Mouse (Mus musculus): ENCODE data around the gene Vars2.

Vars2 gene

DNA sequence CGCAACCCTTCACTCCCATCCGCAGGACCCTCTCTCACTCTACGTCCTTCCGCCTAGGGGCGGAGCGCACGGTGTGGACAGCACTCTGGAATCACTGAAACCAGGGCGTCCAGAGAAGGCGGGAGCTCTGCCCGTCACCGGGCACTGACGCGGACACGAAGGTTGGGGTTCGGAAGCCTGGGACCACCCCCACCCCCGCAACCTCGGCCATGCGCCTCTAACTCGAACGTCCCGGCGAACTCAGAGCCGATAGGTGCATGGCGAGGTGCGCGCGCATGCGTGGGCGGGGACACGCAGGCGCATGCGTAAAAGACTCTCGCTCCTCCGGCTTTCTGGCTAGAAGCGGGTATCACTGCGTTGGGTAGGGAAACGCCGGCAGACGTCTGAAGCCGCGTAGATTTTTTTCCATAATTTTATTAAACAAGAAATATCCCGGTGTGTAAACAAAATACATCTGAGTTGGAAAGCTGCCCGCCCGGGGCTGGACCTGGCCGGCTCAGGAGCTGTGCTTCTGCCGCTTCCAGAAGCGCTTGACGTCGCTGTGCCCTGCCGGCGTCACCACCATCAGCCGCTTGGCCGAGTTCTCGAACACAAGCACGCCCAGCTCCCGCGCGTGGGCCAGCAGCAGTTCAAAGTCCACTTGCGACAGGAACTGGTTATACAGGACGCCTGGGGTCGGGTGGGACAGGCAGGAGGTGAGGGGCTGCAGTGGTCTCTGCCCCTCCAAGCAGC, at the start of gene Vars2:
TSS of gene Vars2 (minus strand) at position 259 of the 732 bp plus-strand sequence.
- DNase-seq = peak; percentile 99

DNA sequence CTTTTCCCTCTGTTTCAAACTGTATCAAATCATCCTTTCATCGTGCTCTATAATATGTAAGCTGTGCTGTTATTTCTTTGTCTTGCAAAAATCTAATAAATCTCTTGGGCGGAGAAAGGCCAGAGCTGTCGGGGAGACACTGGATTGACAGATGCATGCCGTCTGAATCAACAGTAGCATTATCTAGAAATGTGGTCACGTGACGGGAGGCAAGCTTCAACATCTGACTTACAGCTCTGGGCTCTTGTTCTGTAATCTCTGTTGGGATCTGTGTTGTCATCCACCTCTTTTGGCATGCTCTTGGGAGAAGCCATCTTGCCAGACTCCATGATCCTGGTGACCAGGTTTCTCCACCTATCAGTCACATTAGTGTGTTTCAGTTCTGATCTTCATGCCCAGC, 49.7 kb upstream of the Vars2 start:
- DNase-seq = no peak

DNA sequence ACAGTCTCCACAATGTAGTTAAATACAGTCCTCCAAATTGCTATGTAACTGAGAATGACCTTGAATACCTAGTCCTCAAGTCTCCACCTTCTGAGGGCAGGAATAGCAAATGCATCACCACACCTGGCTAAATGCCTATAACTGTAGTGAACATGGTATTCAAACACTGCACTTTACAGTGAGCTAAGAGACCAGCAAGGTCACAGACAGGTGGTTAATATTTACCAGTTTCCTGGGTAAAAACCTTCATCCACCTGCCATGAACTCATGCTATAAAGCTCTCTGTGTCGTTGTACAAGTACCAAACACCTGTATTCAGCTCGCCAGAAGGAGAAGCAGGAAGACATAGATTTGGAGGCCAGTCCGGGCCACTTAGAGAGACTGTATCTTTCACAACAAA, 48.7 kb upstream of the Vars2 start:
- DNase-seq = no peak

DNA sequence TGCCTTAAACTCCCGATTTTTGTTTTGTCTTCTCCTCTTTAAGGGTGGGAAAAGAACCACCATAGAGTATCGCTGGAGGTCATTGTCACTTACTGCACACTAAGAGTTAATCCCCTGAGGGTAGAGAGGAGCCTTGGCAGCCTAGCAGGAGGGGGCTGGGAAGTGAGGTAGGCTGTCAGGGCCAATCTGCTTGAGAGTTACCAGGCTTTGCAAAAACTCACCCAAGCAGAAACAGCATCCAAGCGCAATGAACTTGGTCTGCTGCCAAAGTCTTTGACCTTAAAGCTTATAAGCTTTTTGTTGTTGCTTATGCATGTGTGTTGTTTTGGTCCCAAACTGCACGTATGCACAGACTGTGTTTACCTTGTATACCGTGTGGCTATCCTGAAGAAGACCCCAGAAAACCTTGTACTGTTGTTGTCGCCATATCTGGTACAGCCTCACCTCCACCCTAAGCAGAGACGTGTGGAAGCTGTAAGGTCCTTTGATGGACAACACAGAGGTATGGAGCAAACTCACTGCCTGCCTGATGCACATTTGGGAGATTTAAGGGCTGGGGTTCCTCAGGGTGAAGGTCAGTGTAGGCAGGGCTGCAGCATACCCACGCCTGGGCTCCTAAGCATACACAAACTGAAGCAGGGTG, 43.4 kb upstream of the Vars2 start:
- DNase-seq = no peak

DNA sequence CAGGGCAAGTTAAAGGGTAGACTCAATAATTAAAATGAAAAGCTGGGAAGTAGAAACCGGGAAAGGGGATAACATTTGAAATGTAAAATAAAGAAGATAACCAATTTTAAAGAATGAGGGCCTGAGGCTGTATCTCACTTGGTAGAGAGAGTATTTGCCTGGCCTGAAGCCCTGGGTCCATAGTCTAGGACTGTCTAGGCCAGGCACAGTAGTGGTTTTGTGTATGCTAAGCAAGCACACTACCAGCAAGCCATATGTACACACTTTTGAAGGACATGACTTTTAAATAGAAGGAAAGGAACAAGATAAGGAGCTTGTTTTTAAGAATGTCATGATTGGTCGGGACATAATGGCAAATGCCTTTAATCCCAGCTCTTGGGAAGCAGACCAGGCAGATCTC, 41.2 kb upstream of the Vars2 start:
- DNase-seq = no peak

DNA sequence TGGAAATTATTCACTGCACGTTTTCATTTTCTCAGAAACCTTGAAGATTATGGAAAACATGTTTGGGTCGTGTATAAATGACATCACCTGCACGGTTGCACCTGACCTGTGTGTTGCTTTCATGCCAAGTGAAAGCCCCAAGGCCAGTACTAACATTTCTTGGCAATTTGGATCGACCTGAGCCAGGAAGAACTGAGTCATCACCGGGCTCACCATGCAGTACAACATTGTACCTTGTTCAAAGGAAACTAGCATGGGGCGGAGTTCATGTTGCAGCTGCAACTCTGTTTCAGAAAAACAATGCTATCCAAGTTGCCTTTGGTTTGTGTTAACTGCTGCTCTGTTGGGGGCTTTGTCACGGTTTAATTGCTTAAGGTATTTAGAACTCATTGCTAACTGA, 40.5 kb upstream of the Vars2 start:
- no peak for DNase-seq

DNA sequence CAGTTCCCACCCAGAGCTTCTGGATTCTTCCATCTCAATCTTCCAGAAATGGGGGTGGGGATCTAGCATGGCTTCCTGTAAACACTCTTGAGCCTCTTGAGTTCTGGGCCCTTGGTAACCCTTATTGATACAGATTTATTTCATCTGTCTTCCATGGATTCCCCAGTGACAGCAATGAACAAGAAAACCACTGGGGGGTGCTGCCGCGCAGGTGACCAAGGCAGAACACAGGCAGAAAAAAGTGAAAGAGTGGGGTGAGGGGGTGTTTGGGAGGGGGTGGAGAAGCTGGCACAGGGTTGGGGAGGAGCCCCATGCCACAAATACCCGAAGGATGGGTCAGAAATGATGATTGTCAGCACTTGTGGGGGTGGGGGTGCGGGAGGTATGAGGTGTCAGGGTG, 38.4 kb upstream of the Vars2 start:
- peak; percentile 30 to 33 for DNase-seq

DNA sequence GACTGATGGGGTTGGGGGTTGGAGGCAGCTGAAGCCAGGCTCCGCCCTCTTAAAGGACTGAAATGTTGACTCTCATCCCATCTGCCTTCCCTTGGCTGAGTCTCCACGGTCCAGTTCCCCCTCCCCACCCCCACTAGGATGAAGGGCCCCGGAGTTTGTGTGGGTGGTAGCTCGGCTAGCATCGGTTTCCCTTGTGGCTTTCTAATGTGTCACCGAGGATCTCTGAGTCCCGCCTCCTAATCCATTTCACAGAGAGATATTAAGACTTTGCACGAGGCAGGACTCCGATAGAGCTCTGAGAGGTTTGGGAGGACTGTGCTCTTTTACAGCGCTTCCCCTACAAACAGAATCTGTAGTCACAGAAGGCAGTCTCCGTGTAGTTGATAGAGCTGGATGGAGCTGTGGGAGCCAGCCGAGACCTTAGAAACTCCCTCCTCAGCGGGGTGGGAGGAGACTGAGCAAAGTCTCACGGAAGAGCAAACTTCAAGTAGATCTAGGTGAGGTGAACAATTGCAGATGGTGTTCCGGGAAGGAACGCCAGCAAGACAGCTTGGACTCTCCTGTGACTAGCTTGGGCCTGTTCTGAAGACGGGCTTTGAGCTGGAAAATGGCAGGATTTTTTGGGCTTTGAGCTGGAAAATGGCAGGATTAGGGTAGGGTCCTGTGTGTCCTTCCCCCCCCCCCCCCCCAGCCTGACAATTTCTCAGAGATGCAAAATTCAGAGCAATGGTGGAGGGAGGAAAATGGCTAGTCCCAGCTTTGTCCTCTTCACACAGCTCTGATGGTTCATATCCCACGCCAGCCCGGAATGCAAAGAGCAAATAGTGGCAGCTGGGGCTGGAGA, 37.5 kb upstream of the Vars2 start, which contains the start of gene Ddr1:
TSS of gene Ddr1 (minus strand) at position 1 of the 844 bp plus-strand sequence.
- peak in 1 of 2 experiments; percentile 17 for DNase-seq

DNA sequence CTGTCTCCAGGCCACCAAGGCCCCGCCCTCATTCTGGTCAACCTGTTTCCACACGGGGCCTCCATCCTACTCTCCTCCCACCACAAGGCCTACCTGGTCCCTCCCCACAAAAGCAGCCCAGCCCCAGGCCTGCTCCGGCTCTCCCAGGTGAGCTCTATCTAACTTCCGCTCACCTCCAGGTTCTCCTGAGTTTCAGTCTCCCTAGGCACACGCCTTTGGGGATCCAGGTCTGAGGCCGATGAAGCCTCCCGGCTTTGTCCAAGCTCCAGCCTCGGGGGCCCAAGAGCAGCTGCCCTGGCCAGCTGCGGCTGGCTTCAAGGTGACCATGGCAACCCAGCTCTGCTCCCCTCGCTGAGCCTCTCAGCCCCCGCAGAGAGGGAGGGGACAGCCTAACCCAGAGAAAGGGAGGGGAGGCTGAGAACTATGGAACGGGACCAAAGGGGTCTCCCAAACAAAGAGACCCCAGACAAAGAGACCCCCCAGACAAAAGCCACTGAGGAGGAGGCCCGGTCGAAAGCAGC, 36.4 kb upstream of the Vars2 start:
- no peak for DNase-seq

DNA sequence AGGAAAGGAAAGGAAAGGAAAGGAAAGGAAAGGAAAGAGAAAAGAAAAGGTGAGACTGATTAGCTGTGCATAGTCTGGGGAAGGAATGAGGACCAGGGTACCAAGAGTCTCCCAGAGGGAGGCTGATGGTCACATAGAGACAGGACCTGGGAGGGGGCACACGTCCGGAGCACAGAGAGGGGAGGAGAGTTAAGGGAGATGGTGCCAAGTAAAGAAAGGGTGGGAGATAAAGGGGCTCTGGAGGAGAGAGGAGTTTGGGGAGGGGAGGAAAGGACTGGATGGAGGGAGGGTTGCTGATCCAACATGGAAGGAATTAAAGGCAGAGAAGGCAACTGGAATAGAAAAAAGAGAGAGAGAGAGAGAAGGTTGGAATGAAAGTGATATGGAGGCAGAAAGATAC, 35.7 kb upstream of the Vars2 start:
- no peak for DNase-seq

DNA sequence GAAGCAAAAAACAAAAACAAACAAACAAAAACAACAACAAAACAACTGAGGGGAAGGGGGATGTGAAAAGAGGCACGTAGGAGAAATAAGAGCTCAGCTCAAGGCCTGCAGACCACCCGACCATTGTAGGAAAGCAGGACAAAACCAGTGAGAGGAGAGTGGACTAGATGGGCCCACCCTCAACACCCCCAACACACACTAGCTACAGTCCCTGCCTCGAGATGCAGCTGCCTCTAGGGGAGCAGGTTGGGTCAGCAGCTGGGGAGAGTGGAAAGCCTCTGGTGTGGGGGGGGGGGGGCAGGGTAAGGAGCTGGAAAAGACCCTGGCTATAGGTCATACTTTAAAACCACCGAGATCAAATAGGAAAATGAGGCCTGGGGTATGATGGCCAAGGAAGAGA, 35.2 kb upstream of the Vars2 start:
- no peak for DNase-seq

DNA sequence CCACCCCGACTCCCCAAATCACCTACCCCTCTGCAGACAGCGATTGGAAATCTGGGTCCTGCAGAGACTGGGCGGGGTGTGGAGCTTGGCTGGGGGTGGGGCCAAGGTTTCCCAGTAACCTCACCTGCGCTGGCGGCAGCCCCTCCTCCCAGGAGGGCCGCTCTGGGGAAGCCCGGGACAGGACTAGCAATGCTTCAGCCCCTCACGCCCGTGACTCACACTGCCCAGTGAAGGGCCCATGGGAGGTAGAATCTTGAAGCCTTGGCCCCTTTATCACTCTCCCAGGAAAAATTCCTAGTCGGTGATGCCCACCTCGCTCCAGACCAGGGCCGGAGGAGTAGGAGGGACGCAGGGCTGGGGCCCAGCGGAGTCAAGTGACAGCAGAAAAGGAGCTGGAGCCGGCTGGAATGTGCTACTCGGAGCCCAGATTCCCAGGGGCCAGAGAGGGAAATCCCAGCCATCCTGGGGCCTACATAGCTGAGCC, 34.6 kb upstream of the Vars2 start:
- DNase-seq = no peak

DNA sequence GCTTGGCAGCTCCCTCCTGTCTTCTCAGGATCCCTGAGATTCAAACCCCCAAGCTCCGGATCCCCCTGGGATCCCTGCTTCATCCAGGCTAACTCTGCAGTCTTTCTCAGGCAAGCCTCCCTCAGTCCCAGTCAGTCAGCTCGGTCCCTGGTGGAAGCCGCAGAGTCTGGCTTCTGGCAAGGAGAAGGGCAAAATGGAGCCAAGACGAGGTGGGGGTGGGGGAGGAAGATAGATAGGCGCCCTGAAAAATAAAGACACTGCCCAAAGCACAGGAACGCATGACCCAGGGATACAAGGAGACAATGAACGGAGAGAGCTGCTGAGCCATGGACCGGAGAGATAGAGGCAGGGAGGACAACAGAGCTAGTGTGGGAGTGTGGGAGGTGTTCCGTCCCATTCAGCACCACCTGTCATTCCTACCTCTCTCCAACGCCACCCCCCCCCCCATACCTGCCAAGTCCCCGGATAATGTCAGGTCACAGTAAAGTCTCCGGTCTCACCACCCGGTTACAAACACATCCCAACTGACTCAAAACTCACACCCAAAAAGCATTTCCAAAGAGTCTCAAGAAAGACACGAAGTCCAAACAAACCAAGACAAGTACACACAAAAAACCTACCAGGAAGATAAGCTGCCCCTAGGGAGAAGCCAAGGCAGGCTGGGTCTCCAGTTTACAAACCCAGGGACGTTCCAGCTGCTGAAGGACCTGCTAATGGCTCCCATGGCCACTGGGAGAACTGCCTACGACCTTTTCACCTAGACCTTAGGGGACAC, 34.0 kb upstream of the Vars2 start:
- DNase-seq = no peak

DNA sequence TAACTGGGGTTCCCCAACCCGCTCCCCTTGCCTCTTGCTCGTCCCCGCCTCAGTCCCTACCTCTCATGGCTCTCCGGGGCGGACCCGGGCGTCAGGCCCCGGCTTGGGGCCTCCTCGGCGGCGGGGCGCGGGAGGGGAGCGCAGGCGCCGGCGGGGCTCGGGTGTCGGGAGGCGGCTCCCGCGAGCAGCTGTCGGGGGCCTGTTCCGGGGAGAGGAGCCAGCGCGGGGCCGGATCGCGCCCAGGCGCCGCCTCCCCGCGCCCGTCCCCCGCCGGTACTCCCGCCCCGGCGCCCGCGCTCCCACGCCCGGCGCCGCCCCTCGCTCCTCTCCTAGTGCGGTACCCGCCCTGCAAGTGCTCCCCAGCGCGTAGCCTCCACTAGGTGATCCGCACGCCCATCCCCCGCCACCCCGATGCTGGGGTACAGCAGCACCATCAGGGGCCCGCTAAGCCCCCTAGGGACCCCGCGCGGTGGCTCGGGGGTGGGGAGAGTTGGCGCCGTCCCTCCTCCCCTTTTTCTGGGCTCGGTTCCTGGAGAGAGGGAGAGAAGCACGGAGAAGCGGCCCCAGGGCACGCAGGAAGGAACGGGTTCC, 33.1 kb upstream of the Vars2 start:
- DNase-seq = no peak

DNA sequence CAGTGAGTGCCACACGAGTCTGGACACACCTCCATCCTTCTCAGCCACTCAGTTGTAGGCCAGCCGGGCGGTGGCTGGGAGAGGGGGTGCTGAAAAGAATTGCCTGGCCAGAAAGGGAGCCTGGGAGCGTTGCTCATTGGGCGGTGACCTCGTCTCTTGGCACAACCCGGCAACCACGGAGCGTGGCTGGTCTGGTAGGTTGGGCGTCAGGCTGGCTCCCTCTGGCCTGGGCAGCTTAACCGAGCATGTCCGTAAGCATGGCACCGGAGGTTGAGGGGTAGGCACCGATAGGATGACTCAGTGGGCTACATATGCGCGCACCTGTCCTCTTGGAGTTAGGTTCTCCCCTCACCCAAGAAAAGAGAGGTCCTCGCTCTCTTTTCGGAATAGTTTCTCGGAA, 32.5 kb upstream of the Vars2 start:
- DNase-seq = no peak

DNA sequence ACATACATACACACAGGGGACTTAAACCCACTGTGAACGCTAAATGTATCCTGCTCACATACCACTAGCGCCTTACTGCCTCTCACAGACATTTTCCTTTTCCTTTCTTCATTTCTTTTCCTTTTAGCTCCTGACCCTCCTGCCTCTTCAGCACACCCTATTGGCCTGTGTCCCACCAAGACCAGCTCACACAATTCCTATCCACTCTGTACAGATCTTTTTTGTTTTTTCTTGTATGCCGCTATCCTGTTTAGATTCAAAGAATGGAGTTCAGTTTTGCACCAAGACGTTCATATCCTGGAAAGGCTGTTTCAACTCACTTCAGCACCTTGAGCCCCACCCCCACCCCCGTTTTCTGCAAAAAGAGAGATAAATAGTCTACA, 31.1 kb upstream of the Vars2 start:
- DNase-seq = no peak

DNA sequence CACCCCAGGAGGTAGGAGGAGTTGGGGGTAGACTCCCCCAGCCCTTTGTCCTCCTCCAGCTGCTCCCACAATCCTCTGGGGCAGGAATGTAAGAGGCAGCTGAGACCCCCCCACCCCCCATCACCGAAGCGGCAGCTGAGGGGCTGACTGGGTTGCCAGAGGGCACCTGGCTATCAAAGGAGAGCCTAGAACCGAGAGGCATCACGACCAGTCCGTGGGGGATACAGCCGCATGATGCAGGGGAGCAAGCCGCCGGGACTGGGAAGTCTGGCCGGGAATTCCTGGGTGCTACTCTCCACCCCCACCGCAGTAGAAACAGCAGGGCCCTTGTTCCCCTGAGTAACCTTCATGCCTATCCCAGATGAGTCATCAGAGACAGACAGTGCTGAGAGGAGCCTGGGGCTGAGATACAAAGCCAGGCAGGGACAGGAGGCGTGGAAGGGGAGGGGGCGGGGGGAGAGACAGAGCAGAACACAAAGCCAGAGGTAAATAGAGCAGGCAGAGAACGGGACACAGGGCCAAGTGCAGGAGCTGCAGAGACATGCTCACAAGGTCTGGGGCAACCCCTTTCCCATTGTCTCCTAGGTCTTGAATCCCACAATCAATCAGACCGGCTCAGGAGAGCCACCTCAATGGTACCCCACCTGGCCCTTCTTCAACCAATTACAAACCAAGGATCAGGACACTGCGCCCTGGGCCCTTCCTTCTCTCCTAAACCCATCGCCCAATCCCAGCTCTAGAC, 30.5 kb upstream of the Vars2 start:
- no peak for DNase-seq

DNA sequence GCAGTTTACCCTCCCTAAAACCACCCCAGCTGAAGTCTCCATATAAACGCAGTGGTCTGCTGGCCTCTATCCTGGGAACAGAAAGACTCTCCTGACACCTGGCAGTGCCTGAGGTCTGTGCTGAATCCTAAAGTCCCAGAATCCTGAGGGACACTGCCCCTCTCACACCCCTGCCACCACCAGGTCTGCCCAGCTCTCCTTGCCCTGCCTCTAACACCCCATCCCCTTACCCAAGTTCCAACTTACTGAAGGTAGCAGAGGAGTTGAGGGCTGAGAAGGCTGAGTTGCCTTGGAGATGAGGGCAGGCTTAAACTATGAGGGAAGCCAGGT, 30.0 kb upstream of the Vars2 start:
- DNase-seq = no peak

DNA sequence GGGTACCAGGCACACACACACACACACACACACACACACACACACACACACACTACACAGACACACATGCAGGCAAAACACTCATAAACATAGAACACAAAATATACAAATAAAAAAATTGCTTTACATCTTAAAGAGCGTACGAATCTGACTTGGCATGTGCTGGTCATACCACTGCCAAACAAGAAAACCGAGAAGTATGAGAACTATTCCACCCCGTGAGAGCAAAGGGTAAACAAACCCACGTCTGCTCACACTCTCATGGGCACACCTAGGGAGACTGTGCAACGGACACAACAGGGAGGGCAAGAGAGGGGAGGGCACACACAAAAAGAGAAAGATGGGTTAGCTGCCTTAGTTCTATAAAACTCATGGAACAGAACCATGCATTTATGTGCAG, 29.3 kb upstream of the Vars2 start:
- DNase-seq = no peak

DNA sequence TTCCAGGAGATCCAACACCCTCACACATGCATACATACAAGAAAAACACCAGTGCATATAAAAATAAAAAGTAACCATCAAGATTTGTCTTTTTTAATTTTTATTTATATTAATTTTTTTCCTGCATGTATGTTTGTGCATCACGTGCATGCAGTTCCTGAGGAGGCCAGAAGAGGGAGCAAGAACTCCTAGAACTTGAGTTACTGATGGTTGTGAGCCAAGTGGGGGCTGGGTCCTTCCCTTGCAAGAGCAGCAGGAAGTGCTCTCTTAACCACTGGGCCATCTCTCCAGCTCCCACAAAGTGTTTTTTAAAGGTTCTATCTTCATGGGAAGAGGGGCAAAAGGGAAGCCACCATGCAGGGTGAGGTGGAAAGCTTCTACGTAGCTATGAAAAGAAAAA, 27.9 kb upstream of the Vars2 start:
- DNase-seq = peak; percentile 27 to 35

DNA sequence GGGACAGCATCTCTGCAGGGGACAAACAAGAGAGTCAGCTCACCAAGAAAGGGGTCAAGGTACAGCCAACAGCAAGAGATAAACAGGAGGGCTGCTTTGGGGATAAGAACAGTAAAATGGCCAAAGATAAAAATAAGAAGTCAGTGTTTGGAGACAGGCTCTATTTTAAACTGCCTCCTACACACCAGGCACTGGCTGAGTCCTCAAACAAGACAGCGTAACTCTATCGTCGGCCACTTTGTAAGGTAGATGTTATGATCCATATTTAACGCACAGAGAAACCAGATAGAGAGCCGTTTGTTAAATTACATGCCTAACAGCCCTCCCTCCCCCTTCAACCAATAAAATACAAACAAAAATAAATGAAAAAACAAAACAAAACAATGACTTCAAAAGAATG, 26.5 kb upstream of the Vars2 start:
- no peak for DNase-seq

DNA sequence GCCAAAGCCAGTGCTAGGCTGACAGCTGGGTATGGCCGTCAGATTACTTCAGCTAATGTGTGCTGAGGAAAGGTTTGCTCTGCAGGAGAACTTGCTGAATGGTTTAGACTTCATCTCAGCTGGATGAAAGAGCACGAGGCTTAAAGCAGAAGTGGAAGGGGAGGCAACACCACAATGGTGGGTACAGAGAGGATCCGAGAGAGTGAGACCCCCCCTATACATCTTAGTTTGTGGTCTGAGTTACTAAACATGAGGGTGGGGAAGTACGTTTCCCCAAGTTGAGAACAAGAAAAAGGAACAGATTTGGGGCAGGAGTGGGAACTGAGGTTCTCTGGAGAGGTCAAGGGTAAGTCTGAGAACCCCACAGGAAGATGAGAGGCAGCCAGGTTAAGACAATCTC, 25.0 kb upstream of the Vars2 start:
- DNase-seq = no peak
